In genomic region chr2:75959183-75959849, GRCm38 (mm10) we compare ENCODE assay signal across 9 mouse cellular contexts. TPM values are rescaled to one million over a fixed set of nuclear protein-coding genes. Genes with fewer than 3 reads are reported as not detected.
DNase-seq lines count a peak whose midpoint lies in the region; ATAC-seq lines count a peak whose summit lies in the region.
"Had no signal": no experiment of that assay in that cellular context is flagged by ENCODE, and none has a peak within 500 bp of the region (broad histone marks: within the 10 kb centered on the region; RNA-seq: fewer than 3 reads in every experiment).

No protein-coding gene starts in this region.

- peak overlapping the region; percentile 84 for H3K27ac ChIP-seq in lung, embryonic 16.5 days (ENCODE audit: low read length)
- H3K27ac ChIP-seq in forebrain, embryonic 15.5 days (replicated peaks), result peak overlapping the region; percentile 52
- peak overlapping the region; percentile 59; the same call in 1 of the 2 replicates for H3K27ac ChIP-seq in intestine, embryonic 16.5 days (ENCODE audit: low read length)
- peak overlapping the region; percentile 78 for H3K27ac ChIP-seq in stomach, embryonic 15.5 days
- H3K27ac ChIP-seq: liver, embryonic 14.5 days had no signal

- peaks cover 26% of the 10 kb centered on the region for H3K4me1 ChIP-seq in lung, embryonic 16.5 days (replicated peaks; ENCODE audit: control insufficient read depth, insufficient read depth, low read length)
- H3K4me1 ChIP-seq in forebrain, embryonic 15.5 days, result peaks cover 33% of the 10 kb centered on the region
- peaks cover 19% of the 10 kb centered on the region for H3K4me1 ChIP-seq in intestine, embryonic 16.5 days (ENCODE audit: control insufficient read depth, insufficient read depth, low read length)
- H3K4me1 ChIP-seq in stomach, embryonic 15.5 days, result peaks cover 20% of the 10 kb centered on the region

- no peaks in the 10 kb centered on the region for H3K36me3 ChIP-seq in lung, embryonic 16.5 days (ENCODE audit: control insufficient read depth, insufficient read depth, low read length)
- H3K36me3 ChIP-seq in forebrain, embryonic 15.5 days, result no peaks in the 10 kb centered on the region
- no peaks in the 10 kb centered on the region for H3K36me3 ChIP-seq in intestine, embryonic 16.5 days (ENCODE audit: control insufficient read depth, insufficient read depth, low read length)
- no peaks in the 10 kb centered on the region for H3K36me3 ChIP-seq in stomach, embryonic 15.5 days

- ATAC-seq in lung, embryonic 16.5 days (ENCODE audit: low read depth), result 0 out of 2 replicates have a peak, but pooled peaks have one; percentile 15
- ATAC-seq in forebrain, embryonic 15.5 days (replicated peaks), result peak; percentile 39; the same call in 1 of the 2 replicates
- peak; percentile 57; the same call in 1 of the 2 replicates for ATAC-seq in intestine, embryonic 16.5 days
- no peak for ATAC-seq in stomach, embryonic 15.5 days (ENCODE audit: insufficient read depth, low FRiP score, low read depth)
- no peak for ATAC-seq in erythroblast, adult 5-6 weeks (replicated peaks; ENCODE audit: low FRiP score, poor library complexity, severe bottlenecking)

- DNase-seq in lung, postnatal 14 days, result no peak
- no peak for DNase-seq in adipocyte (ENCODE audit: low spot score)
- no peak for DNase-seq in T-cell, adult 2 months (ENCODE audit: low spot score)

- peak overlapping the region; percentile 48; the same call in 1 of the 2 replicates for H3K9ac ChIP-seq in lung, embryonic 16.5 days (ENCODE audit: low read length)
- H3K9ac ChIP-seq in forebrain, embryonic 15.5 days (replicated peaks), result no peak overlapping the region
- peak overlapping the region; percentile 58; the same call in 1 of the 2 replicates for H3K9ac ChIP-seq in intestine, embryonic 16.5 days (ENCODE audit: low read depth, low read length)
- no peak overlapping the region for H3K9ac ChIP-seq in stomach, embryonic 15.5 days
- H3K9ac ChIP-seq: liver, embryonic 14.5 days had no signal

- no peaks in the 10 kb centered on the region for H3K9me3 ChIP-seq in lung, embryonic 16.5 days (ENCODE audit: control insufficient read depth, low read length)
- H3K9me3 ChIP-seq in forebrain, embryonic 15.5 days, result no peaks in the 10 kb centered on the region
- H3K9me3 ChIP-seq in intestine, embryonic 16.5 days (ENCODE audit: control insufficient read depth, low read length), result no peaks in the 10 kb centered on the region
- no peaks in the 10 kb centered on the region for H3K9me3 ChIP-seq in stomach, embryonic 15.5 days

- H3K4me3 ChIP-seq in lung, embryonic 16.5 days (ENCODE audit: low read length), result no peak overlapping the region
- H3K4me3 ChIP-seq in forebrain, embryonic 15.5 days, result no peak overlapping the region
- H3K4me3 ChIP-seq in intestine, embryonic 16.5 days (ENCODE audit: low read length), result no peak overlapping the region; the same call in none of the 2 replicates
- H3K4me3 ChIP-seq in stomach, embryonic 15.5 days (replicated peaks), result no peak overlapping the region

- H3K4me2 ChIP-seq in lung, embryonic 16.5 days (ENCODE audit: low read depth, low read length), result peak overlapping the region; percentile 25
- peak overlapping the region; percentile 31 for H3K4me2 ChIP-seq in forebrain, embryonic 15.5 days (replicated peaks)
- H3K4me2 ChIP-seq in intestine, embryonic 16.5 days (ENCODE audit: low read depth, low read length), result peak overlapping the region; percentile 36
- peak overlapping the region; percentile 44 for H3K4me2 ChIP-seq in stomach, embryonic 15.5 days

- 22% methylated on average over 18 of the region's 18 CpGs for WGBS in lung, embryonic 16.5 days
- 19% methylated on average over 18 of the region's 18 CpGs for WGBS in forebrain, embryonic 15.5 days
- whole genome bisulfite sequencing in intestine, embryonic 16.5 days, result 28% methylated on average over 18 of the region's 18 CpGs
- WGBS in stomach, embryonic 15.5 days, result 30% methylated on average over 18 of the region's 18 CpGs

- no peaks in the 10 kb centered on the region for H3K27me3 ChIP-seq in lung, embryonic 16.5 days (ENCODE audit: control insufficient read depth, insufficient read depth, low read depth, low read length)
- H3K27me3 ChIP-seq in forebrain, embryonic 15.5 days, result no peaks in the 10 kb centered on the region
- no peaks in the 10 kb centered on the region for H3K27me3 ChIP-seq in intestine, embryonic 16.5 days (replicated peaks; ENCODE audit: control insufficient read depth, insufficient read depth, low read length)
- no peaks in the 10 kb centered on the region for H3K27me3 ChIP-seq in stomach, embryonic 15.5 days (replicated peaks)

RNA-seq across cellular contexts. Expression of gene Ttc30a2, which starts 18.7 kb away (rescaled TPM):
- polyA plus RNA-seq in lung, embryonic 16.5 days (2015; fragmentation: Nextera tagmentation; extraction: Ambion mirVana), result 0.34 and 0.54 TPM in 2 replicates
- 0.47 and 0.79 TPM in 2 replicates for polyA plus RNA-seq in forebrain, embryonic 15.5 days (2015; fragmentation: Nextera tagmentation; extraction: Ambion mirVana)
- polyA plus RNA-seq in intestine, embryonic 16.5 days (2015; fragmentation: Nextera tagmentation; extraction: Ambion mirVana), result 0.15 and 0.22 TPM in 2 replicates
- polyA plus RNA-seq in stomach, embryonic 15.5 days (2015; fragmentation: Nextera tagmentation; extraction: Ambion mirVana), result 0.19 and 0.37 TPM in 2 replicates
- not detected in 2 replicates for total RNA-seq in erythroblast, adult 5-6 weeks (2015; ENCODE audit: low replicate concordance)
- total RNA-seq in erythroblast, adult 5-6 weeks (2017; ENCODE audit: low replicate concordance), result 0.43 TPM in 1 of 2 replicates, not detected in the other

RNA-seq across cellular contexts. Expression of gene Ttc30b, which starts 20.9 kb away (rescaled TPM):
- polyA plus RNA-seq in lung, embryonic 16.5 days (2015; fragmentation: Nextera tagmentation; extraction: Ambion mirVana), result 20.5 and 22.4 TPM in 2 replicates
- 15.3 and 19.3 TPM in 2 replicates for polyA plus RNA-seq in forebrain, embryonic 15.5 days (2015; fragmentation: Nextera tagmentation; extraction: Ambion mirVana)
- 8.2 and 8.3 TPM in 2 replicates for polyA plus RNA-seq in intestine, embryonic 16.5 days (2015; fragmentation: Nextera tagmentation; extraction: Ambion mirVana)
- 9.5 and 10.7 TPM in 2 replicates for polyA plus RNA-seq in stomach, embryonic 15.5 days (2015; fragmentation: Nextera tagmentation; extraction: Ambion mirVana)
- total RNA-seq in erythroblast, adult 5-6 weeks (2015; ENCODE audit: low replicate concordance), result 0.84 TPM in 1 of 2 replicates, not detected in the other
- 0.84 TPM in 1 of 2 replicates, not detected in the other for total RNA-seq in erythroblast, adult 5-6 weeks (2017; ENCODE audit: low replicate concordance)

RNA-seq across cellular contexts. Expression of gene Ttc30a1, which starts 22.5 kb away (rescaled TPM):
- 8.9 and 10.1 TPM in 2 replicates for polyA plus RNA-seq in lung, embryonic 16.5 days (2015; fragmentation: Nextera tagmentation; extraction: Ambion mirVana)
- polyA plus RNA-seq in forebrain, embryonic 15.5 days (2015; fragmentation: Nextera tagmentation; extraction: Ambion mirVana), result 7.7 and 8.4 TPM in 2 replicates
- 5.1 and 5.2 TPM in 2 replicates for polyA plus RNA-seq in intestine, embryonic 16.5 days (2015; fragmentation: Nextera tagmentation; extraction: Ambion mirVana)
- polyA plus RNA-seq in stomach, embryonic 15.5 days (2015; fragmentation: Nextera tagmentation; extraction: Ambion mirVana), result 6.1 and 7.2 TPM in 2 replicates
- total RNA-seq in erythroblast, adult 5-6 weeks (2015; ENCODE audit: low replicate concordance), result 0.42 TPM in 1 of 2 replicates, not detected in the other
- total RNA-seq in erythroblast, adult 5-6 weeks (2017; ENCODE audit: low replicate concordance), result 0.17 and 1.7 TPM in 2 replicates

Comparison
In these comparisons a context has a peak if more than half of its experiments do, and no peak if none do; other contexts are left out.
1. ATAC-seq: peak in lung, embryonic 16.5 days (single experiment), forebrain, embryonic 15.5 days (single experiment) and intestine, embryonic 16.5 days (single experiment); none in stomach, embryonic 15.5 days (single experiment) and erythroblast, adult 5-6 weeks (single experiment).
2. H3K9ac ChIP-seq: peak in lung, embryonic 16.5 days (single experiment) and intestine, embryonic 16.5 days (single experiment); none in forebrain, embryonic 15.5 days (single experiment) and stomach, embryonic 15.5 days (single experiment).
3. Peak in every context shown above with its lines, with median percentiles within 50 percentile points of each other: H3K27ac ChIP-seq and H3K4me2 ChIP-seq.